Mouse (Mus musculus) midbrain, embryonic 11.5 days (tissue): ENCODE results near the gene Il1f6. TPM values are rescaled to one million over a fixed set of nuclear protein-coding genes. Genes with fewer than 3 reads are reported as not detected.

Experiments
- ATAC-seq: fragments of 200-750 bp; cut with Nextera tagmentation; 2 replicates; pipeline ENCODE4 v1.8.0; 2017; ENCODE audit warnings: moderate TSS enrichment, moderate library complexity; ENCODE audit not compliant: low FRiP score
- DNase-seq: peaks from one replicate; pipeline ENCODE4 v3.0.0; 2015; ENCODE audit warnings: low spot score; ENCODE audit errors: missing footprints
- H3K27ac ChIP-seq: fragments of 300-500 bp; sonication (generic); 2 replicates; pipeline ENCODE4 v1.5.1; 2014; ENCODE audit warnings: low read depth, low read length
- H3K27me3 ChIP-seq: fragments of 300-500 bp; sonication (generic); 2 replicates; pipeline ENCODE4 v1.6.1; 2014; ENCODE audit warnings: mild to moderate bottlenecking, low read length, moderate library complexity, mixed read lengths; ENCODE audit not compliant: control insufficient read depth, insufficient read depth
- H3K36me3 ChIP-seq: fragments of 300-500 bp; sonication (generic); 2 replicates; pipeline ENCODE4 v1.6.1; 2014; ENCODE audit warnings: mild to moderate bottlenecking, low read length, moderate library complexity, mixed read lengths; ENCODE audit not compliant: control insufficient read depth, insufficient read depth
- H3K4me1 ChIP-seq: fragments of 300-500 bp; sonication (generic); 2 replicates; pipeline ENCODE4 v1.6.1; 2014; ENCODE audit warnings: low read length; ENCODE audit not compliant: control insufficient read depth, insufficient read depth
- H3K4me2 ChIP-seq: fragments of 300-500 bp; sonication (generic); 2 replicates; pipeline ENCODE4 v1.6.1; 2014; ENCODE audit warnings: mild to moderate bottlenecking, moderate library complexity
- H3K4me3 ChIP-seq: fragments of 300-500 bp; sonication (generic); 2 replicates; pipeline ENCODE4 v1.5.1; 2014; ENCODE audit warnings: low read depth, low read length
- H3K9ac ChIP-seq: fragments of 300-500 bp; sonication (generic); 2 replicates; pipeline ENCODE4 v1.6.1; 2014; ENCODE audit warnings: low read length
- H3K9me3 ChIP-seq: fragments of 300-500 bp; sonication (generic); 2 replicates; pipeline ENCODE4 v1.6.1; 2016; ENCODE audit warnings: low read length; ENCODE audit not compliant: control insufficient read depth
- WGBS: fragments of 180-500 bp; shearing (Covaris S2); extraction: QIAGEN DNeasy Blood & Tissue Kit; methylation state at CpG from one replicate; pipeline ENCODE4 v1.1.7; 2014; 5-methylcytosine and 5-hydroxymethylcytosine counted together
- polyA plus RNA-seq: library from polyadenylated mRNA; unstranded; fragments of >200 nt; fragmentation: Nextera tagmentation; extraction: Ambion mirVana; gene quantifications from 2 replicates; pipeline ENCODE4 v1.2.1, GENCODE M21; 2014

Il1f6 gene
- polyA plus RNA-seq, 1 experiment from 2014 or later, result not detected

- Histone ChIP-seq H3K4me1 (no peaks in the 10 kb centered on the region), H3K27me3 (no peaks in the 10 kb centered on the region), H3K9me3 (no peaks in the 10 kb centered on the region), H3K27ac (no peak overlapping the region), H3K36me3 (no peaks in the 10 kb centered on the region), H3K9ac (no peak overlapping the region), H3K4me2 (no peak overlapping the region), H3K4me3 (no peak overlapping the region)
- 92% methylated on average over 2 of the region's 2 CpGs for WGBS
- no peak for ATAC-seq
- no peak for DNase-seq
Measured at GRCm38 (mm10) chr2:24273619-24274018, 58.4 kb downstream of the Il1f6 start.

- WGBS, result 27% methylated on average over 1 of the region's 1 CpGs
- Histone ChIP-seq H3K27ac (no peak overlapping the region), H3K9ac (no peak overlapping the region), H3K9me3 (no peaks in the 10 kb centered on the region), H3K36me3 (no peaks in the 10 kb centered on the region), H3K4me1 (no peaks in the 10 kb centered on the region), H3K4me3 (no peak overlapping the region), H3K27me3 (no peaks in the 10 kb centered on the region), H3K4me2 (no peak overlapping the region)
- DNase-seq (no peak), ATAC-seq (no peak)
Measured at GRCm38 (mm10) chr2:24275146-24275545, 59.9 kb downstream of the Il1f6 start.

Other genes starting within 250 kb of the Il1f6 start
- gene Hnmt, start 166.0 kb upstream of the Il1f6 start, polyA plus RNA-seq, result 1.7 and 2.9 TPM in 2 replicates
- not detected in 2 replicates for gene Tbpl2, start 118.8 kb upstream of the Il1f6 start, polyA plus RNA-seq
- gene Il1f8, start 62.3 kb upstream of the Il1f6 start, polyA plus RNA-seq, result not detected in 2 replicates
- gene Il1f9, start 28.9 kb upstream of the Il1f6 start, polyA plus RNA-seq, result not detected in 2 replicates
- not detected in 2 replicates for gene Il1f5, start 61.5 kb downstream of the Il1f6 start, polyA plus RNA-seq
- gene Il1f10, start 75.8 kb downstream of the Il1f6 start, polyA plus RNA-seq, result not detected in 2 replicates
- 0.08 and 0.15 TPM in 2 replicates for gene Il1rn, start 121.4 kb downstream of the Il1f6 start, polyA plus RNA-seq
- 0.36 TPM in 2 replicates for gene Psd4, start 152.2 kb downstream of the Il1f6 start, polyA plus RNA-seq